Mouse (Mus musculus) lung, embryonic 14.5 days (tissue): ENCODE measurements around the gene Dmrtc2. TPM values are rescaled to one million over a fixed set of nuclear protein-coding genes. Genes with fewer than 3 reads are reported as not detected.
"Not testable (repeated sequence)": the region's sequence is repeated elsewhere in the genome, so short reads cannot be mapped to it uniquely, and the experiment has no call there.

Experiments used
- ATAC-seq: fragments of 200-750 bp; cut with Nextera tagmentation; 2 replicates; pipeline ENCODE4 v1.8.0; 2017; ENCODE audit warnings: mild to moderate bottlenecking, moderate TSS enrichment, moderate library complexity; ENCODE audit not compliant: insufficient read depth
- DNase-seq: peaks from one replicate; pipeline ENCODE4 v3.0.0-alpha.2; 2015
- H3K27ac ChIP-seq: fragments of 300-500 bp; sonication (generic); 2 replicates; pipeline ENCODE4 v1.5.1; 2014; ENCODE audit warnings: low read depth, mild to moderate bottlenecking, moderate library complexity
- H3K27me3 ChIP-seq: fragments of 300-500 bp; sonication (generic); 2 replicates; pipeline ENCODE4 v1.6.1; 2014; ENCODE audit warnings: low read length, control low read depth; ENCODE audit not compliant: insufficient read depth
- H3K36me3 ChIP-seq: fragments of 300-500 bp; sonication (generic); 2 replicates; pipeline ENCODE4 v1.6.1; 2014; ENCODE audit warnings: control low read depth; ENCODE audit not compliant: insufficient read depth
- H3K4me1 ChIP-seq: fragments of 300-500 bp; sonication (generic); 2 replicates; pipeline ENCODE4 v1.6.1; 2014; ENCODE audit warnings: antibody characterized with exemption, control low read depth; ENCODE audit not compliant: insufficient read depth
- H3K4me2 ChIP-seq: fragments of 300-500 bp; sonication (generic); 2 replicates; pipeline ENCODE4 v1.6.1; 2014; ENCODE audit warnings: mild to moderate bottlenecking
- H3K4me3 ChIP-seq: fragments of 300-500 bp; sonication (generic); 2 replicates; pipeline ENCODE4 v1.5.1; 2014; ENCODE audit warnings: low read depth, low read length
- H3K9ac ChIP-seq: fragments of 300-500 bp; sonication (generic); 2 replicates; pipeline ENCODE4 v1.6.1; 2014
- H3K9me3 ChIP-seq: fragments of 300-500 bp; sonication (generic); 2 replicates; pipeline ENCODE4 v1.6.1; 2016; ENCODE audit warnings: low read depth, low read length, control low read depth
- CTCF ChIP-seq: IDR thresholded peaks from 2 replicates; pipeline ENCODE4 v1.5.1; 2016; ENCODE audit warnings: antibody characterized with exemption, low read depth
- WGBS: fragments of 180-500 bp; shearing (Covaris S2); extraction: QIAGEN DNeasy Blood & Tissue Kit; methylation state at CpG from one replicate; pipeline ENCODE4 v1.1.7; 2014; 5-methylcytosine and 5-hydroxymethylcytosine counted together
- polyA plus RNA-seq: library from polyadenylated mRNA; unstranded; fragments of >200 nt; fragmentation: Nextera tagmentation; extraction: Ambion mirVana; gene quantifications from 2 replicates; pipeline ENCODE4 v1.2.1, GENCODE M21; 2014

Gene Dmrtc2
- polyA plus RNA-seq, 1 experiment from 2014 or later = not detected

GRCm38 (mm10) chr7:24844144-24844543, 25.7 kb upstream of the Dmrtc2 start:
- no peak for TF ChIP-seq CTCF
- Histone ChIP-seq H3K36me3 (no peaks in the 10 kb centered on the region), H3K4me2 (no peak overlapping the region), H3K4me3 (no peak overlapping the region), H3K4me1 (no peaks in the 10 kb centered on the region), H3K27me3 (no peaks in the 10 kb centered on the region), H3K27ac (no peak overlapping the region), H3K9ac (no peak overlapping the region), H3K9me3 (no peaks in the 10 kb centered on the region)
- ATAC-seq = no peak
- DNase-seq = no peak
- WGBS = 36% methylated on average over 5 of the region's 5 CpGs

- no peaks in the 10 kb centered on the region for H3K9me3 ChIP-seq
- no peak overlapping the region for H3K4me2 ChIP-seq
- H3K36me3 ChIP-seq = no peaks in the 10 kb centered on the region
- no peak overlapping the region for H3K27ac ChIP-seq
- no peak overlapping the region for H3K9ac ChIP-seq
- H3K4me3 ChIP-seq = no peak overlapping the region
- ATAC-seq = no peak
- no peak for DNase-seq
- H3K4me1 ChIP-seq = no peaks in the 10 kb centered on the region
- no peak for TF ChIP-seq CTCF
- no peaks in the 10 kb centered on the region for H3K27me3 ChIP-seq
- 78% methylated on average over 9 of the region's 9 CpGs for WGBS
These were observed 24.7 kb upstream of the Dmrtc2 start for GRCm38 (mm10) chr7:24845181-24845580.

- Histone ChIP-seq H3K27ac (no peak overlapping the region), H3K4me3 (no peak overlapping the region), H3K27me3 (no peaks in the 10 kb centered on the region), H3K36me3 (no peaks in the 10 kb centered on the region), H3K4me1 (no peaks in the 10 kb centered on the region), H3K9me3 (no peaks in the 10 kb centered on the region), H3K9ac (no peak overlapping the region), H3K4me2 (no peak overlapping the region)
- peak; percentile 27 for TF ChIP-seq CTCF
- 7% methylated on average over 6 of the region's 6 CpGs for WGBS
- DNase-seq (peak; percentile 56), ATAC-seq (peak; percentile 38; the same call in 1 of the 2 replicates)
These were observed 24.1 kb upstream of the Dmrtc2 start for GRCm38 (mm10) chr7:24845713-24846112.

GRCm38 (mm10) chr7:24846576-24846975, 23.3 kb upstream of the Dmrtc2 start:
- H3K4me2 ChIP-seq, H3K27me3 ChIP-seq, H3K4me1 ChIP-seq, H3K27ac ChIP-seq, H3K9ac ChIP-seq, DNase-seq, H3K36me3 ChIP-seq, ATAC-seq, H3K4me3 ChIP-seq, H3K9me3 ChIP-seq: not testable (repeated sequence)
- 34% methylated on average over 2 of the region's 2 CpGs for WGBS

GRCm38 (mm10) chr7:24850162-24850561, 19.7 kb upstream of the Dmrtc2 start:
- H3K4me2 ChIP-seq = no peak overlapping the region
- H3K4me1 ChIP-seq = no peaks in the 10 kb centered on the region
- WGBS = 12% methylated on average over 5 of the region's 5 CpGs
- ATAC-seq (no peak), DNase-seq (peak; percentile 19)
- no peak for TF ChIP-seq CTCF
- no peaks in the 10 kb centered on the region for H3K36me3 ChIP-seq
- H3K27ac ChIP-seq = no peak overlapping the region
- no peaks in the 10 kb centered on the region for H3K9me3 ChIP-seq
- H3K9ac ChIP-seq = no peak overlapping the region
- no peaks in the 10 kb centered on the region for H3K27me3 ChIP-seq
- no peak overlapping the region for H3K4me3 ChIP-seq

- ATAC-seq (peak; percentile 55; the same call in 1 of the 2 replicates), DNase-seq (peak; percentile 50)
- Histone ChIP-seq H3K4me1 (no peaks in the 10 kb centered on the region), H3K27me3 (no peaks in the 10 kb centered on the region), H3K36me3 (no peaks in the 10 kb centered on the region), H3K4me3 (no peak overlapping the region), H3K9ac (no peak overlapping the region), H3K27ac (no peak overlapping the region), H3K9me3 (no peaks in the 10 kb centered on the region), H3K4me2 (no peak overlapping the region)
- WGBS = 18% methylated on average over 6 of the region's 6 CpGs
- TF ChIP-seq CTCF = no peak
These were observed 19.0 kb upstream of the Dmrtc2 start for GRCm38 (mm10) chr7:24850899-24851303.

GRCm38 (mm10) chr7:24851596-24852325, 18.1 kb upstream of the Dmrtc2 start:
- H3K4me3 ChIP-seq = no peak overlapping the region
- TF ChIP-seq CTCF = no peak
- WGBS = 69% methylated on average over 5 of the region's 5 CpGs

More at GRCm38 (mm10) chr7:24851596-24852325, 18.1 kb upstream of the Dmrtc2 start:
- no peak overlapping the region for H3K9ac ChIP-seq
- DNase-seq = no peak
- no peak overlapping the region for H3K27ac ChIP-seq
- no peaks in the 10 kb centered on the region for H3K4me1 ChIP-seq
- no peaks in the 10 kb centered on the region for H3K9me3 ChIP-seq
- H3K36me3 ChIP-seq = no peaks in the 10 kb centered on the region
- H3K27me3 ChIP-seq = no peaks in the 10 kb centered on the region
- ATAC-seq = no peak
- no peak overlapping the region for H3K4me2 ChIP-seq
